Mouse (Mus musculus): ENCODE measurements at regions not wholly inside any gene's neighbourhood (a gene's known extent, or its start where the extent isn't known, plus 50 kb on each side); places are given as distances from the start of the nearest gene placed in this dataset.
"Not testable (repeated sequence)": the region's sequence is repeated elsewhere in the genome, so short reads cannot be mapped to it uniquely, and the experiment has no call there.

DNA sequence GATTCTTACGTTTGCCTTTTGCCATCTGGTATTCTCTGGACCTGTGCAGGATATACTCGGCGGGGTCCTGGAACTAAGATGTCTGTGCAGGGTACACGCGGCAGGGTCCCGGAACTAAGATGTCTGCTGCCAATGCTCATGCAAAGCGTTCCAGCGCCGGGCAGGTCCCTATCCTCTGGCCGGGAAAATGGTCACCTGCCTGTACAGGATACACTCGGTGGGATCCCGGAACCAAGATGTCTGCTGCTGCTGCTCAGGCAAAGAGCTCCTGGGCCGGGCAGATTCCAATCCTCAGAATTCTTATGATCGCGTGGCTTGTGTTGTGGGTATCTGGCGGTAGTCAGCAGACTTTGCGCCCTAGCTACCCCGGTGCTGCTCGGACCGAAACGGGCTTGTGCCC, 61.0 kb upstream of the Esp38 start:
- H3K27me3 ChIP-seq; ATAC-seq; CTCF ChIA-PET; DNase-seq (ENCODE audit: low read depth, low spot score); POLR2A ChIA-PET: not testable (repeated sequence)
- in situ Hi-C loops (cut with MboI; ENCODE audit: low pct_unique_long_range_greater_than_20kb) = loop anchor here (25.0 kb wide), 2 partner anchors 323 to 498 kb away; partner anchors contain the start of gene Pgk2
